Mouse (Mus musculus) heart, postnatal 25 days (tissue): ENCODE measurements around the gene Vmn1r168. TPM values are rescaled to one million over a fixed set of nuclear protein-coding genes. Genes with fewer than 3 reads are reported as not detected.
"Not testable (repeated sequence)": the region's sequence is repeated elsewhere in the genome, so short reads cannot be mapped to it uniquely, and the experiment has no call there.

Experiments
- DNase-seq: peaks from one replicate; pipeline ENCODE4 v3.0.0; 2022; ENCODE audit warnings: low spot score
- intact Hi-C: fragments of 180-260 bp; cut with DNase I; formaldehyde crosslinking; loops from one replicate; pipeline ENCODE4 v1.15.1; 2025
- total RNA-seq, 2 experiments: library from RNA; stranded (reverse); gene quantifications; 2 replicates each; pipeline ENCODE4 v1.2.3; 2021

The Vmn1r168 gene
- not detected for total RNA-seq

GRCm38 (mm10) chr7:23539432-23539831, at the start of gene Vmn1r168:
Vmn1r168 (plus strand) TSS chr7:23539732.
- intact Hi-C loops, DNase-seq: not testable (repeated sequence)

GRCm38 (mm10) chr7:23507106-23507505, 32.4 kb upstream of the Vmn1r168 start, which contains the start of gene Vmn1r167:
Vmn1r167 (minus strand) TSS chr7:23507206.
- intact Hi-C loops, DNase-seq: not testable (repeated sequence)

- DNase-seq, intact Hi-C loops: not testable (repeated sequence)
Observed at GRCm38 (mm10) chr7:23575226-23575625, 35.7 kb downstream of the Vmn1r168 start, which contains the start of gene Vmn1r169. Vmn1r169 (plus strand) TSS chr7:23575526.

Other genes starting within 250 kb of the Vmn1r168 start
- gene Nlrp4e, start 238.5 kb upstream of the Vmn1r168 start, total RNA-seq = not detected
- gene Nlrp5, start 153.8 kb upstream of the Vmn1r168 start, total RNA-seq = under 1 TPM in 1 of 2 experiments, not detected in 1; 0.13 TPM
- gene Vmn1r167, start 32.5 kb upstream of the Vmn1r168 start, total RNA-seq = not detected
- gene Vmn1r169, start 35.8 kb downstream of the Vmn1r168 start, total RNA-seq = not detected
- not detected for gene Vmn1r170, start 66.4 kb downstream of the Vmn1r168 start, total RNA-seq
- not detected for gene Vmn1r171, start 91.0 kb downstream of the Vmn1r168 start, total RNA-seq
- gene Vmn1r172, start 118.6 kb downstream of the Vmn1r168 start, total RNA-seq = not detected
- gene Vmn1r173, start 161.0 kb downstream of the Vmn1r168 start, total RNA-seq = not detected
- gene Vmn1r174, start 212.5 kb downstream of the Vmn1r168 start, total RNA-seq = not detected